Mouse (Mus musculus) kidney, adult 9 months (tissue): ENCODE results near the gene 6430548M08Rik.

Experiments
- DNase-seq: peaks from one replicate; pipeline ENCODE4 v3.0.0; 2022

Gene 6430548M08Rik

DNA sequence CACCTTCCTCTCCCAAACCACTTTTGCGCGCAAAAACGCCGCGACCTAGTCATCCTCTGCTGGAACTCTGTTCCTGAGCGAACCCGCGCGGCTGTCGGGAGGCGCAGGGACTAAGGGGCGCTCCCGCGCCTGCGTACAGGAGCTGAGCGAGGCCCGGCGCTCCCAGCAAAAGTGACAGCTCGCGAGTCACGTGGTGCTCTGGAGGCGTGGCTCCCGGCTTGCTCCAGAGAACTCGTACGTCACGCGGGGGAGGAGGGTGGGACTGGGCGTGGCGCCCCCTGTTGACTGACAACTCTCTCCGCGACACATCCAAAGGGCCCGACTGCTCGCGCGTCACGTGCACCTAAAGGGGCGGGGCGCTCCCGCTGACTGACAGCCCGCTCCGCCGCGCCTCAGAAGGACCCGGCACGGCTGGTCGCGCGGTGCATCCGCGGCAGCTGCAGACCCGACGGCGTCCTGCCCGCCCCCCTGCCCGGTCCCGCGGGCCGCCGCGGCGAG is at the start of gene 6430548M08Rik:
Gene 6430548M08Rik, plus strand, starts transcription at position 395 of the 498 bp plus-strand sequence.
- DNase-seq = peak; percentile 100

DNA sequence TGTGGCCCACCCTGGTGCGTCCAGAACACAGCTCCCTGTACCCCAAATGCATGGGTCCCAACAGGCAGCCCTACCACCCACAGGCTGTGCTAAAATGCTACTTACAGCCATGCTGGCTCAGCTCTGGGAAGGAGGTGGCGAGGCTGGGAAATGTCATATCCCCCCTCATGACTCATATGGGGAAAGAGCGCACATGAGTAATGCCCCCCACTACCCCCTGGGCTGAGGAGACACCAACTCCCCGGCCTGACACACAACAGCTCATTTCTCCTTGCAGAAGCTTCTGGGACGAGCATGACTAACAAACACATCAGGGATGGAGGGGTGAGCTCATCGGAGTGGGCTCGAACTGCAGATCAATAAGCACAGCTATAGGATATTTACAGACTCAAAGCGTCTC is 48.3 kb upstream of the 6430548M08Rik start:
- DNase-seq = no peak

DNA sequence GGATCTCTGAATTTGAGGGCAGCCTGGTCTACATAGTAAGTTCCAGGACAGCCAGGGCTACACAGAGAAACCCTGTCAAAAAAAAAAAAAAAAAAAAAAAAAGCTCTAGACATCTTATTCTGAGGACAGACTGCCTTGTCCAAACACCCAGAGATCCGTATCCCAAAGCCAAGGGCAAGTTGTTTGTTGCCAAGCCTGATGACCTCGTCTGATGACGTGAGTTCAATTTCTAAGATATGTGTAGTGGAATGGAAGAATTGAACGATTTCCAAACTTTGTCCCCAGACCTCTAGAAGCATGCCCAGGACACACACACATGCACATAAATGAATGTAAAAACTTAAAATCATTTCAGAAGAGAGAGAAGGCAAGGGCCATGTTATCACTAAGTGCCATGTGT is 47.7 kb upstream of the 6430548M08Rik start:
- no peak for DNase-seq

DNA sequence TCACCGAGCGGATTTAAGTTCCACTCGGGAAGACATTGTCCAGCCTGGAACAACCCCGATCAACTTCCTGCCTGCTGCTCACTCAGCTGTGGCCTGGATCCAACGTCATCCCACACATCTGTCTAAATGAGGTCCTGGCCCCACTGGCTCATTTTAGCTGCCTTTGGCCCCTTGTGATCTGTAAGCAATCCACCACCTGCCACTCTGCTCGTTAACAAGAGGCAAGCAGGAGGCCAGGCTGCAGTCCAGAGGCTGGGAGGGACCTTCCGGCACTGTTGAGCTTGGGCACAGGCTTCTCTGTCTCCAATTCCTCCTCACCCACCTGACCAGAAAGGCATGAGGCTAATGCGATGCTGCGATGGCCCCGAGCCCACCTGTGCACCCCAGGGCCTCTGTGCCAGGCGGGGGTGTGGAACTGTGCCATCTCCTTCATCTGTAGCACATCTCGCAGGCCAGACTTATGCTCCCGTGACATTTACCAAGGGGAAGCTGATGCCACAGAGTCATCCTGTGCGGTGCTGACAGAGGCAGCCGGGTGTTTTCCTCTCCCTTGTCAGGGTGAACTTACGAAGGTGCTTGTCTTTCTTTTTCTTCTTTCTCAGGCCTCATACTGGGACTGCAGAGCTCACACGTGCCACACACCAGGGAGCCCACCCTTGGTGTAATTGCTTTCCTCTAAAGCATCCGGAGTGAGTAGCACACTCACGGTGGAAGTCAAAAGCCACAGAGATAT is 45.9 kb upstream of the 6430548M08Rik start:
- peak; percentile 84 for DNase-seq

DNA sequence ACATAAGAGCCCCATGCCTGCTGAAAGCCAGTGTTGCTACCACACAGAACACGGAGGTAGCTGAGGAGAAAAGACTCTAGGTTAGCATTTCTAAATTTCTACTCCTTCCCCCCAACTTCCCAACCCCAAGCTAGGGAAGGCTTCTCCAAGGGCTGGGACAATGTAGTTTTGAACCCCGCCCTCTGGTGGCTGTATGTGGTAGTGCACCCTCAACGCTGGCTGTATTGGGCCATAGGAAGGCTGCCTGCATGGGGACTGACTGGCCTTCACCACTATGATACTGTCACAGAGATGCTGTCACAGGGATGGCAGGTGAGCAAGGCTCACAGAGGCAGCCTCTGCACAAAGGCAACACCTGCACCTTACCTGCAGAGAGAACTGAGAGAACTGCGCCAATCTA is 42.3 kb upstream of the 6430548M08Rik start:
- DNase-seq = peak; percentile 90

DNA sequence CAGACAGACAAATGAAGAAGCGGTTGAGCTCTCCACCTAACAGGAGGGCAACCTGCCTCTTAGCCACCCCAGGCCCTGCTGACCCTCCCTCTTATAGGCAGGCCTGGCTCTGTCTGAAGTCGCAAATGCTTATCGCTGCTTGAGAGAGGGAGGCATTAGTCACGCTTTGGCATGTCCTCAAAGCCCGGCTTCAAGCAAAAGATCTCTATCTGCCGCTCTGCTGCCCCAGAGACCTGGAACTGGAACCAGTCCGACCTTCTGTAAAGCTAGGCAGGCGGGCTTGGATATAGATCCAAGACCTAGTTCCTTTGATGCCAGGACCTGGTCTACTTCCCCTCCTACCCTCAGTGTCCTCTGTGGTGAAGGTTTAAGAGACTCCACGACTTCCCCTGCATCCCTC is 41.7 kb upstream of the 6430548M08Rik start:
- no peak for DNase-seq

DNA sequence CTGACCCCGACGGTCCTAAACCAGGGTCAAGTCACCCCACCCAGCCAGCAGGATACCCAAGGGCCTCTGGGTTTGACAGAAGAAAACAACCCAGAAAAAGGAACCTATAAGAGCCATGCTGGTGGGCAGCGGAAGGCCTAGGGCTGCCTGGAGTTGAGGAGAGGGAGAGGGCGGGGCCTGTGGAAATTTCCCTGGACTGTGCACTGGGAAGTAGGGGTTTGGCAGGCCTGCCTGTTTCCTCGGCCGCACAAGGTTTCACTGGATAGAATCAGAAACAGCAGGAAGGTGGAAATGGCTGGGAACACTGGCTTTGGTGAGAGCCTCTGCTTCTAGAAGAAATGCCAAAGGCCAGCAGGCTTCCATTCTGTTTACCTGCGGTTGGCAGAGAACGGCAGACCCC is 41.1 kb upstream of the 6430548M08Rik start:
- DNase-seq = peak; percentile 49

DNA sequence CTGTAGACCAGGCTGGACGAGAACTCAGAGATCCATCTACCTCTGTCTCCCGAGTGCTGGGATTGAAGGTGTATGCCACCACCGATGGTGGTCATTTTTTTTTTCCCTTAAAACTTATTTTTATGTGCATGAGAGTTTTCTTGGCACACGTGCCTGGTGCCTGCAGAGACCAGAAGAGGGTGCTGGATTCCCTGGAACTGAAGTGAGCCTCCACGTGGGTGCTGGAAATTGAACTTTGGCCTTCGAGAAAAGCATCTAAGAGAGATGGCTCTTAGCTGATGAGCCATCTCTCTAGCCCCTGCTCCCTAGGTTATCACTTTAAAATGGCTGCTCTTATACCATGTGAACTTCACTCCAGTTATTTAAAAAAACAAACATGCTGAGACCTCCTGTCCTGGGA is 39.4 kb upstream of the 6430548M08Rik start:
- DNase-seq = peak; percentile 75

DNA sequence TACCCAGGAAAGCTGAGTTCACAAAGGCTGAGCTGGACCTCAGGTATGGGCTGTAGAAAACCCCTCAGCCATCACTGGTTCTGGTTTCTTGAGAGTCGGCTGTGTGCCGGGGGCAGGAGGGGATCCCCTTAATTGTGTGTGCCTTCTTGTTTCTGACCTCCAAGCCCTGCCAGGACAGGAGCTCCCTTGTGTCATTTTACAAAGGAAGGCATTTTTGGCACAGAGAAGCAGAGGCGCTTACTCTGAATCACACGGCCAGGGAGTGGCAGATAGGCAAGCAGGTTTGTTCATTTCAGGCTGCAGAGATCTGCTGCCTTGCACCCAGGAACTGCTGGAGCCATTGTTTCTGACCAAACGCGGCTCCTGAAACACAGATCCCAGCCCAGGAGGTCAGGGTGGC is 38.6 kb upstream of the 6430548M08Rik start:
- no peak for DNase-seq

DNA sequence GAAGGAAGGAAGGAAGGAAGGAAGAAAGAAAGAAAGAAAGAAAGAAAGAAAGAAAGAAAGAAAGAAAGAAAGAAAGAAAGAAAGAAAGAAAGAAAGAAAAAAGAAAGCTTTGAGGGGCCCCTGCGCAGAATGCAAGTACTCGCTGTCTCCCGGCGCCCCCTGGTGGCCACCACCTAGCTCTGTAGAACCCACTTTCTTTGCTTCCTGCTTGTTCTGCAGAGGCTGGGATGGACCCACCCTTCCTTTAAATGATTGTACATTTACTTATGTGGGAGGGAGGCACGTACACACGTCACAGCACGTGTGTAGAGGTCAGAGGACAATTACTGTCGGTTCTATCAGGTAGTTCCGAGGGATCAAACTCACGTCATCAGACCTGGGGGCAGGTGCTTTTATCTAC is 35.9 kb upstream of the 6430548M08Rik start:
- DNase-seq = peak; percentile 68

DNA sequence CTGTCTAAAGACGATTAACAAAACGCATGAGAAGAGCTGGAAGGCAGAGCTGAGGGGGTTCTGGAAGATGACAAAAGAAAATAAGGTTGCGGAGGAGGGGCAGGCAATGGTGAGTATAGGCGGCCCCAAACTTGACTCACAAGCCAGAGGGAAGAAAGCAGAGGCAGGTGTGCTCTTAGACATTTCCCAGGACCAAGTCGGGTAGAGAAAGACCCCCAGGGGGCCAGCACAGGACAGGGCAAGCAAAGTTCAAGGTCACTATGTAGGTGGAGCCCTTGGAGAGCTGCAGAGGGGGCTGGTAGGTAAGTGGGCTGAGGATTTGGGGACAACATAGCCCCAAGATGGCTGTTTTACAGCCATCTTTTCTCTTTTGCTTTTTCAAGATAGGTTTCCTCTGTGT is 34.6 kb upstream of the 6430548M08Rik start:
- DNase-seq = no peak

DNA sequence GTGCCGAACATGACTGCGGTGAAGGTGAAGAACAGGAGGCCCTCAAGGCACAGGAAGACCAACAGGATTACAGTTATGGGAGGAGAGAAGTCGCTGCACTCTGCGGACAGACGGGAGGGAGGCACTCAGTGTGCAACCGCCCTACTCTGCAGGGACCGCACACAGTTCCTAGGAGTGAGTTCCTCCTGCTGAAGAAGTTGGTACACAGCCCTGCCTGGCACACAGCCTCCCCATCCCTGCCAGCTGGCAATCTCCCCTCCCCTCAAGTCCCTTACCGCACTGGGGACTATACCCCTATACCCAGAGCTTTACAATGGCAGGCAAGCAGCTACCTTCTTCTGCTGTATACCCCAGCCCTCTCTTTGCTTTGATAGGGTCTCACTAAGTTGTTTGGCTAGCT is 30.7 kb upstream of the 6430548M08Rik start:
- no peak for DNase-seq

DNA sequence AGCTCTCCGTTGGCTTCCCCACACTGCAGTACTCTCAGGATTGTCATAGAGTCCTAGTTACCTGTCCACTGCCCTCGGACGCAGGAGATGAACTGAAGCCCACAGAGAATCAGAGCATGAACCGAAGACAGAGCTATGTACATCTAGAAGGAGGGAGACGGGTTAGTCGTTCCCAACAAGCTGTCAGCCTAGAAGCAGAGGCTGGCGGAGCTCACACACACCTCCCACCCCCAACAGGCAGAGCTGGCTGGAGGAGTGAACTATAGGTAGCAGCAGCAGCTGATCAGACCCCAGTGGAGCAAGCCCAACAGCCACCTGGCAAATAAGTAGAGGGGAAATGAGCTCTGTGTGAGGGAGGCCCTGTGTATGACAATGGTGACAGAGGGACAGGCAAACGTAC is 29.2 kb upstream of the 6430548M08Rik start:
- DNase-seq = no peak

DNA sequence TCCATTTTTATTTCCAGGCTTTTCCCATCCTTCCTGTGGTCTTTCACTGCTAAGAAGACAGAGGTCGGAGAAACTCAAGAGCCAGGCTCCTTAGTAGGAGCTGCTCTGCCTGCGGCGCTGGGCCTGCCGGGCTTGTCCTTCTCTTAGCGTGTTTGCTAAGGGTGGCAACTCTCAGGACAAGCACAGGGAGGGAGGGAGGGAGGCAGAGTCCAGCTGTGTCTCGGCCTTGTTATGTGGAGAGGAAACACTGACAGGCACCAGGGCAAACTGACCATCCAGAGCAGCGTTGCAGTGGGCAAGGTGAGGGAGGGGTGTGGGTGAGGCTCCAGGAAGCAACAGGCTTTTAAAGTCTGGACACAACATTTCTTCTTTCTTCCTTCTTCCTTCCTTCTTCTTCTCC is 24.4 kb upstream of the 6430548M08Rik start:
- DNase-seq = no peak

DNA sequence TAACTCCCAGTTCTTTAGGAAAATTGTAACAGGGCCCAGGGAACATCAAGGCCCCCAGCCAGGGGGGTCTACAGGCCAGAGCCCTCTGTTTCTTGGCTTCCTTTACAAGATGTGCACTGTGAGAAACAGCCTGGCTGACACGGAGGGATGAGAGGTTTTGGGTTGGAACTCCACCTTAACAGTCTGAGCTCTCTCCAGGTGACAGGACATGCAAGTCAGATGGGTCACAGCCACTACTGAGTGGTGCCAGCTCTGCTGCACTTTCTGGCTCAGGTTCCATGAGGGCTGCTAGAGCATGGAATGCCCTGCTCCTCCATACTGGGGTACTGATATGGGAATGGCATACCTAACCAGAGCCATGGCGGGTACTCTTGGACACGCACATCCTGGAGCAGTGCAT is 22.9 kb upstream of the 6430548M08Rik start:
- DNase-seq = no peak

DNA sequence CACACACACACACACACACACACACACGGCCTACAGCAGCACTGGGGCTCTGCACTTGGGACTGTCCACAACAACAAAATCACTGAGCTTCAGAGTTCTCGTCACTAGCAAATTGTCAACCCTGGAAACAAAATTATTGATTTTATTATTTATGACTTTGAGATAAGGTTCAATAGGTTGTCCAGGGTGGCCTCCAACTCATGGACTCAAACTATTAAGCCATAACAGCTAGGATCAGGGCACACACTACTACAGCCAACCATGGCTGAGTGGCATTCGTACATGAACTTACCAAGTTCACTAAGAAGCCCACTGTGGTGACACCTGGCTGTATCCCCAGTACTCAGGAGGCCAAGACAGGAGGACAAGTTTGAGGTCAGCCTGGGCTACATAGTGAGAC is 20.8 kb upstream of the 6430548M08Rik start:
- no peak for DNase-seq

DNA sequence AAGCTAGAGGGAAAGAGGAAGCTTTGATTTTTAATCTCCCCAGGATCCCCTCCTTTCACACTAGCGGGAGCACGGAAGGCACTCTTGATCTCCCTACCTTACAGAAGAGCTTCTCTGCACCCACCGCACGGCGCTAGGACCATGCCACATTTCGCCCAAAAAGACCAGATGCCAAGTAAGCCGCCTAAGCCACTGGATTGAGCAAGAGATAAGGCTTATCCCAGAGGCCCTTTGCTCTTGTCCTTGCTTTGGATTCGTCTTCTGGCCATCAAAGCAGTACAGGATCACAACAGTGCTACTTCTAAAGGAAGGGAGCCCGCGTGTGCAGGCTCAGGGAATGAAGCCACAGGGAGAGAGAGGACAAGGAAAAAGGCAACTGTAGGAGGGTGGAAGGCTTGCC is 19.2 kb upstream of the 6430548M08Rik start:
- DNase-seq = no peak

DNA sequence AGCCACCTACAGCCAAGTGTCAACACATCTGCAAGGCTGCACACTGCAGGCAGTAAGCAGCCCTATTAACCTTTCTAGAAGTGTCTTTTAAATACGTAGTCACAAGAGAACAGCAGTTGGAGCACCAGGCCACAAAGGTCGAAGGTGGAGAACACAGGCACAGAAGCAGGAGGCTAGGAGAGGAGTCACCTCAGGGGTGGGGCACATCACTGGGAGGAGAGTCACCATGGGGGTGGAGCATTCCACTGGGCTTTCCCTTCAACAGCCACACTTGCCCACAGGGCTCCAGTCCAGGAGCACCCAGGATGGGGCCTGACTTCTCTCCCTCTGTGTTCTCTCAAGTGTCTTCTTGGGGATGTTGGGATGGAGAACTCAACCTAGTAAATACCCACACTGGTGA is 17.5 kb upstream of the 6430548M08Rik start:
- no peak for DNase-seq

DNA sequence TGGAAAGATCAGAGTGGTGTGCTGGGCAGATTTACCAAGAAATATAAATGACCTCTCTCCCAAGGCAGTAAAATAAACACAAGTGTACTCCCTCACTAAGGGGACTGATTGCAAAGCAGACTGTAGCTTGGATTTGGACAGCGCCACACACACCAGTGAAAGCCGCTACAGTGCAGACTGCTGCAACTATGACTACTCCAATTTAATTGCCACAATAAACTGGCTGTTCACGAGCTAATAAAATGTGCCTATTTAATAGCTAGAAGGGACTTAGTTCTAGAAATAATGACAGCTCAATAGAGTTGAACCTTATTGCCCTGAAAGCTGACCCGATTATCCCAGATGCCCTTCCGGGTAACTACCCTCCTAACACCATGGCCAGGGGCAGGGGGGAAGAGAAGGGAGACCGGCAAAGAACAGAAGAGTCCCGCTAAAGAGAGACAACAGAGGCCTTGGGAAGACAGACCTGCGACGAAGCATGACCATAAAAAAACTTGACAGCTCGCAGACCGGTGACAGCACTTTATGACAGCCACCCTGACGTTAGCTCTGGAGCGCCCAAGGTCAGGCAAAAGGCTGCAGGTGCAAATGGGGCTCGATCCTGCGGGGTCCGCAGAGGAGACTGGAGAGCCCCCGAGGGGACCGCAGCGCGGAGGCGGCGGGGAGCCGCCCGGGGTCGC is 13.4 kb upstream of the 6430548M08Rik start:
- no peak for DNase-seq

DNA sequence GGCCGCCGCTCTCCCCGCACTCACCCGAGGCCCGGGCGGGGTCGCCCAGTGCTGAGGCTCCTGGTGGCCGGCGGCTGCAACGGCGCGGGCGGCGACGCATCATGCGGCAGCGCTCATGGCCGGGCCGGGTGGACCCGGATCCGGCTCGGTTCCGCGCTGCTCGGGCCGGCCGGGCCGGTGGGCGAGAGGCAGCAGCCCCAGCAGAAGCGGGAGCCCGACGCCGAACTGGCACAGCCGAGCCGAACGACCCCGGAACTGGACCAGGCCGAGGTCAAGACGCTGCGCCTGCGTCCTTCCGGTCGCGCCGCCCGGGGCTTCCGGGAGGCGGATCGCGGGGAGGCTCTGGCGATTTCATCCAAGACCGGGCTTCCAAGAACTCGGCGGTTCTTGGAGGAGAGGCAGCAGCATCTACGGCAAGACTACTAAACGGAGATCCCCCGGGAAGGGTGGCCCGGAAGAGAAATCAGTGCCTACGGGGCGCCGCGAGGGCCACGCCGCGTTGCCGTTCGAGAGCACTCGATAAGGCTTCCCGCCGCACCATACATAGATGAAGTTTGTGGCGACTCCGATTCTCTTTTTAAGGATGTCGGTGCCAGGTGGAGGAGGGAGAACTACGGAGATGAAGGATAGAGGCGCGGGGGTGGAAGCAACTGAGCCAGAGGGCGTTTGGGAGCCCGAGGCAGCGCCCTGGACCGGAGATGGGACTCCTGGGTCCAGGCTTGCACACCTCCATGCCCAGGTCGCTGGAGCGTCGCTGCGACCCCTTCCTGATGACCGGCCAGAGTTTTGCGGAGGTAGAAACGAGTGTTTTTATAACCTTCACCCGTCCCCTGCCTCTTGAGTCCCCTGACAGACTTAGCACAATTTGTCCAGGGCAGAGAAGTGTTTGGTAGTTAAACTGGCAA is 12.6 kb upstream of the 6430548M08Rik start, which contains the start of gene Zdhhc7:
Gene Zdhhc7, minus strand, starts transcription at position 415 of the 905 bp plus-strand sequence.
- peak; percentile 81 for DNase-seq

DNA sequence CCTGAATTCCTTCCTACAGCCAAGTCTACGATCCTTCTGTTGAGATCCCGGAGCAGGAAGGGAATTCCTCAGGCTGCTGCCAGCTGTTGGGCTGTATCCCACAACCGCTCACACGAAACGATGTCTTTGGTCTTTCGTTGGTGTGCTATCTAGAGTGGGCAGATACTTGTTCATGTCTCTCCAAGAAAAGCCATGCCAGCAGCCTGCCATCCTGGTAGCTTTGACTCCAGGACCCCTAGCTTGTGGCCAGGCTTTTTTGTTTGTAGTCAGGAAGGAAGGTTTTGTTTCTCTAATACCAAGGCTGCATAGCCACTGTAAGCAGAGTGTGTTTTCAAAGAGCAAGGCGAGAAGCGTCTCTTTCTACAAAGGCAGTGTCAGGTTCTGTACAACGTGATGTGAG is 10.0 kb upstream of the 6430548M08Rik start:
- DNase-seq = no peak

DNA sequence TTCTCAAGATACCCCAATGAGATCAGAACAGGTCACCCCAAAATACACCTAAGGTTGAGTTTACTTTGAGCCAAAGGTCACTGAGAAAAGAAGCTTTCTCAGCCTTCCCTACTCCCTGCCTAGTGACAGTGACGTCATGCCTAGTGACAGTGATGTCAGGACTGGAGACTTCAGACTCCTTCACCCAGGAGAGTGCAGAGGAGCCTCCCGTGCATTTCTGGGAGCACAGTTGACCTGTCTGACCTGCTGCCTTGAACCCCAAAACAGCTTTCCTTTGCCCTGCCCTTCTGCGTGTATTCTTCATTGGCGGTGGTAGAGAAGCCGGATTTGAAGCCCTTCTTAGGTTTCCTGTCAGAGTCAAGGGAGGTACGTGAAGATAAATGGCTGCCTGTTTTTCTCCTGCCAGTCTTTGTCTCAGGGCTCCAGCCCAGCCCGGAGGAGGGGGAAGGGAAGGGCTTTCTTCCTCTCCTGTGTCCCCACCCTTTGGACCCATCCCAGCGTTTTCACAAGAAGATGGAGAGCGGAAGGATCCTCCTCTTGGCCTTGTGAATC is 9.2 kb upstream of the 6430548M08Rik start:
- peak; percentile 87 for DNase-seq

DNA sequence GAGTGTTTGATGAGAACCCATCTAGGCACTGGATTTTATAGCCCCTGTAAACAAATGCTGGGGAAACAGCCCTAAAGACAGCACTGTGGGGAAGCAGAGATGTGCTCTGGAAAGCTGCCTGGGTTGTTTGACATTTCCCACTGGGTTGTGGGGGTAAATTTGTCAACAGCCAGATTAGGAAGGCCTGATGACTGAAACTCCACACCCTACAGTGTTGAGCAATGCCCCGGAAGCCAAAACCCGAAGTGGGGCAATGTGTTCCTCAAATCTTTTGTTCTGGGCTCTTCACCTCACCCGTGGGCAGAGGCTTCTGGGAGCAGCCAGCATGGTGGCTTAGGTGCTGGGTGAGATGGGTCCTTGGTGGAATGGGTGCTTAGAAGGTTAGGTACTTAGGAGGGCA is 4.8 kb upstream of the 6430548M08Rik start:
- DNase-seq = no peak
